Mouse (Mus musculus) stomach, postnatal 0 days (tissue): Measurements from ENCODE around the gene Hcst. TPM values are rescaled to one million over a fixed set of nuclear protein-coding genes. Genes with fewer than 3 reads are reported as not detected.

ENCODE experiments used
- ATAC-seq: fragments of 200-750 bp; cut with Nextera tagmentation; 2 replicates; pipeline ENCODE4 v1.8.0; 2017; ENCODE audit not compliant: low FRiP score, low TSS enrichment
- DNase-seq: peaks from one replicate; pipeline ENCODE4 v3.0.0-alpha.2; 2016; ENCODE audit warnings: low spot score
- H3K27ac ChIP-seq: fragments of 300-500 bp; sonication (generic); replicated peaks from 2 replicates; pipeline ENCODE4 v1.5.1; 2014; ENCODE audit warnings: mild to moderate bottlenecking, control low read depth
- H3K27me3 ChIP-seq: fragments of 300-500 bp; sonication (generic); 2 replicates; pipeline ENCODE4 v1.6.1; 2014; ENCODE audit warnings: low read length; ENCODE audit not compliant: control insufficient read depth, insufficient read depth
- H3K36me3 ChIP-seq: fragments of 300-500 bp; sonication (generic); 2 replicates; pipeline ENCODE4 v1.6.1; 2014; ENCODE audit warnings: low read length, mixed read lengths; ENCODE audit not compliant: control insufficient read depth, insufficient read depth
- H3K4me1 ChIP-seq: fragments of 300-500 bp; sonication (generic); replicated peaks from 2 replicates; pipeline ENCODE4 v1.6.1; 2014; ENCODE audit warnings: antibody characterized with exemption; ENCODE audit not compliant: control insufficient read depth, insufficient read depth
- H3K4me2 ChIP-seq: fragments of 300-500 bp; sonication (generic); replicated peaks from 2 replicates; pipeline ENCODE4 v1.6.1; 2014; ENCODE audit warnings: low read depth, mild to moderate bottlenecking, control low read depth, moderate library complexity
- H3K4me3 ChIP-seq: fragments of 300-500 bp; sonication (generic); 2 replicates; pipeline ENCODE4 v1.5.1; 2014; ENCODE audit warnings: low read depth, low read length, control low read depth
- H3K9ac ChIP-seq: fragments of 300-500 bp; sonication (generic); 2 replicates; pipeline ENCODE4 v1.6.1; 2014; ENCODE audit warnings: mild to moderate bottlenecking, low read length, control low read depth, mixed read lengths
- H3K9me3 ChIP-seq: fragments of 300-500 bp; sonication (generic); 2 replicates; pipeline ENCODE4 v1.6.1; 2016; ENCODE audit warnings: low read length; ENCODE audit not compliant: control insufficient read depth
- CTCF ChIP-seq: IDR thresholded peaks from 2 replicates; pipeline ENCODE4 v1.5.1; 2016; ENCODE audit warnings: antibody characterized with exemption, low read depth, mild to moderate bottlenecking, moderate library complexity
- EP300 ChIP-seq: optimal IDR thresholded peaks from 2 replicates; pipeline ENCODE3; 2016; ENCODE audit warnings: antibody characterized with exemption
- WGBS: fragments of 180-500 bp; shearing (Covaris S2); extraction: QIAGEN DNeasy Blood & Tissue Kit; methylation state at CpG from one replicate; pipeline ENCODE4 v1.1.7; 2014; 5-methylcytosine and 5-hydroxymethylcytosine counted together
- polyA plus RNA-seq: library from polyadenylated mRNA; unstranded; fragments of >200 nt; fragmentation: Nextera tagmentation; extraction: Ambion mirVana; gene quantifications from 2 replicates; pipeline ENCODE4 v1.2.1, GENCODE M21; 2015

The Hcst gene
- polyA plus RNA-seq, 1 experiment from 2014 or later: 3.2 TPM

DNA sequence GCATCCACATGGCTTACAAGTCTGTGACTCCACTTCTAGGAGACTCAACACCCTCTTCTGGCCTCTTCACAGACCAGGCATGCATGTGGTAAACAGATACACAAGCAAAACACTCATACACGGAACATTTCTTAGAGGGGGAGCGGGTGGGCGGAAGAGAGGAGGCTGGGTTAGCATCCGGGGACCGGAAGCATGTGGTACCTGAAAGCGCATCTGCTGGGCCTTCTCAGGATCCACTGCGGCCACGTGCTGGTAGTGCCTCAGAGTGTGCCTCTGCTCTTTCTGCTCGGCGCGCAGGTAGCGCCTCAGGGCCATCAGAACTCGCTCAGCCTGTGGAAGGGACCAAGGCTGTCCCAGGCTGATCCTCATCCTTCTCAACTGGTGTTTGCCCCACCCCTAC, 20.1 kb upstream of the Hcst start:
- DNase-seq: no peak

GRCm38 (mm10) chr7:30436879-30437278, 17.2 kb upstream of the Hcst start:
- DNase-seq: no peak

More for the DNA sequence above, 20.1 kb upstream of the Hcst start:
- no peak overlapping the region for H3K9ac ChIP-seq
- H3K4me3 ChIP-seq: no peak overlapping the region
- H3K4me2 ChIP-seq: no peak overlapping the region
- H3K27me3 ChIP-seq: no peaks in the 10 kb centered on the region
- no peak for ATAC-seq
- H3K9me3 ChIP-seq: no peaks in the 10 kb centered on the region
- 79% methylated on average over 13 of the region's 13 CpGs for WGBS
- peaks cover 2% of the 10 kb centered on the region; the same call in 1 of the 2 replicates for H3K4me1 ChIP-seq
- TF ChIP-seq EP300: no peak
- TF ChIP-seq CTCF: no peak
- no peak overlapping the region for H3K27ac ChIP-seq
- H3K36me3 ChIP-seq: no peaks in the 10 kb centered on the region

GRCm38 (mm10) chr7:30435156-30435555, 15.5 kb upstream of the Hcst start:
- H3K4me2 ChIP-seq: no peak overlapping the region
- H3K27ac ChIP-seq: no peak overlapping the region
- no peaks in the 10 kb centered on the region for H3K9me3 ChIP-seq
- no peaks in the 10 kb centered on the region for H3K36me3 ChIP-seq
- no peak overlapping the region for H3K4me3 ChIP-seq
- no peak overlapping the region for H3K9ac ChIP-seq
- no peaks in the 10 kb centered on the region for H3K27me3 ChIP-seq
- H3K4me1 ChIP-seq: no peaks in the 10 kb centered on the region
- WGBS: 41% methylated on average over 9 of the region's 9 CpGs
- DNase-seq: no peak
- TF ChIP-seq CTCF (no peak), EP300 (no peak)
- ATAC-seq: no peak

More at GRCm38 (mm10) chr7:30436879-30437278, 17.2 kb upstream of the Hcst start:
- Histone ChIP-seq H3K4me1 (no peaks in the 10 kb centered on the region), H3K36me3 (no peaks in the 10 kb centered on the region), H3K4me3 (no peak overlapping the region), H3K9me3 (no peaks in the 10 kb centered on the region), H3K9ac (no peak overlapping the region), H3K27me3 (no peaks in the 10 kb centered on the region), H3K27ac (no peak overlapping the region), H3K4me2 (no peak overlapping the region)
- no peak for ATAC-seq
- TF ChIP-seq EP300 (no peak), CTCF (no peak)
- WGBS: 17% methylated on average over 10 of the region's 10 CpGs

DNA sequence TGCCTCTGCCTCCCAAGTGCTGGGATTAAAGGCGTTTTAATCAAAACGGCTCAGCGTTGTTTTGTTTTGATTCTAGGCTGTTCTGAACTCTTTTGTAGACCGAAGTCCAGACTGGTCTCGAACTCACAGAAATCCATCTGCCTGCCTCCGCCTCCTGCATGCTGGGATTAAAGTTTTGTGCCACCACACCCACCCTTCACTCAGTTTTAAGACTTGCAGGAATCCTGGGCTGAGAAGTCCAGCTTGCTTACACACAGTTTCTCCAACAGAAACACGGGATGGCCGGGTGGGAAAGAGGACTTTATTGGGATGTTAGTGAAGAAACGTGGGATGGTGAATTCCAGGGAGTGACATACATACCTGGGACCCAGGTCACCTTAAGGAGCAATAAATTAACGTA, 15.0 kb upstream of the Hcst start:
- no peak for DNase-seq

GRCm38 (mm10) chr7:30434238-30434637, 14.6 kb upstream of the Hcst start:
- no peak overlapping the region for H3K27ac ChIP-seq

More for the DNA sequence above, 15.0 kb upstream of the Hcst start:
- ATAC-seq: no peak
- no peaks in the 10 kb centered on the region for H3K4me1 ChIP-seq
- H3K27ac ChIP-seq: no peak overlapping the region
- 65% methylated on average over 10 of the region's 10 CpGs for WGBS
- no peaks in the 10 kb centered on the region for H3K9me3 ChIP-seq
- no peaks in the 10 kb centered on the region for H3K36me3 ChIP-seq
- no peak for TF ChIP-seq CTCF
- no peak for TF ChIP-seq EP300
- H3K4me2 ChIP-seq: no peak overlapping the region
- no peak overlapping the region for H3K4me3 ChIP-seq
- H3K27me3 ChIP-seq: no peaks in the 10 kb centered on the region
- no peak overlapping the region for H3K9ac ChIP-seq

GRCm38 (mm10) chr7:30431793-30432192, 12.1 kb upstream of the Hcst start:
- no peaks in the 10 kb centered on the region for H3K27me3 ChIP-seq
- no peak overlapping the region for H3K4me2 ChIP-seq
- H3K4me3 ChIP-seq: no peak overlapping the region
- no peak overlapping the region for H3K9ac ChIP-seq
- no peaks in the 10 kb centered on the region for H3K9me3 ChIP-seq
- 9% methylated on average over 3 of the region's 3 CpGs for WGBS
- DNase-seq (peak; percentile 64), ATAC-seq (peak; percentile 21; the same call in 1 of the 2 replicates)
- no peaks in the 10 kb centered on the region for H3K36me3 ChIP-seq
- H3K27ac ChIP-seq: no peak overlapping the region
- no peaks in the 10 kb centered on the region for H3K4me1 ChIP-seq
- TF ChIP-seq EP300: no peak
- TF ChIP-seq CTCF: peak; percentile 77

More at GRCm38 (mm10) chr7:30434238-30434637, 14.6 kb upstream of the Hcst start:
- TF ChIP-seq EP300: no peak
- TF ChIP-seq CTCF: no peak
- ATAC-seq (no peak), DNase-seq (peak; percentile 74)
- no peaks in the 10 kb centered on the region for H3K4me1 ChIP-seq
- no peaks in the 10 kb centered on the region for H3K27me3 ChIP-seq
- H3K9ac ChIP-seq: no peak overlapping the region
- H3K4me3 ChIP-seq: no peak overlapping the region
- H3K9me3 ChIP-seq: no peaks in the 10 kb centered on the region
- no peaks in the 10 kb centered on the region for H3K36me3 ChIP-seq
- 2% methylated on average over 10 of the region's 10 CpGs for WGBS
- H3K4me2 ChIP-seq: no peak overlapping the region
